Mouse (Mus musculus) layer of hippocampus, postnatal 36 days (tissue): ENCODE results near the gene A630076J17Rik. TPM values are rescaled to one million over a fixed set of nuclear protein-coding genes. Genes with fewer than 3 reads are reported as not detected.

Experiments
- DNase-seq, 2 experiments: peaks; one replicate each; pipeline ENCODE4 v3.0.0; 2022
- total RNA-seq, 2 experiments: library from RNA; stranded (reverse); gene quantifications; 2 replicates each; pipeline ENCODE4 v1.2.3; 2021

A630076J17Rik gene
- total RNA-seq, 2 experiments from 2014 or later = not detected

DNA sequence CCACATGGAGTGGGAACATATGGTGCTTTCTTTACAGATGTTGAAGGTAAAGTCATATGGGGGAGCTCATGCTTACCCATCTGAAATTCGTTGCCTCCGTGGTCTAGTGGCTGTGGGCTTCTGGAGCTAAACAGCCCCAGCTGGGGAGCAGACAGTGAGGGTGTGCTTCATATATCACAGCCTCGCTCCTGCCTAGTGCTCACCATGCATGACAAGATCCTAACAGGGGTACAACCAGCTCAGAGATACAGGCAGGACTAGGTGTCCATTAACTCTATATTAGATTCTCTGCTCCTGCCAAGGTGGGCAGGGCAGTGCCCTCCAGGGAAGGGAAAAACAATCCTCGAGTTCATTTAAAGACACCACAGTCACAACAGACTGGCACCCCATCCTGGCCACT, 788 bp downstream of the A630076J17Rik start:
- no peak for DNase-seq

DNA sequence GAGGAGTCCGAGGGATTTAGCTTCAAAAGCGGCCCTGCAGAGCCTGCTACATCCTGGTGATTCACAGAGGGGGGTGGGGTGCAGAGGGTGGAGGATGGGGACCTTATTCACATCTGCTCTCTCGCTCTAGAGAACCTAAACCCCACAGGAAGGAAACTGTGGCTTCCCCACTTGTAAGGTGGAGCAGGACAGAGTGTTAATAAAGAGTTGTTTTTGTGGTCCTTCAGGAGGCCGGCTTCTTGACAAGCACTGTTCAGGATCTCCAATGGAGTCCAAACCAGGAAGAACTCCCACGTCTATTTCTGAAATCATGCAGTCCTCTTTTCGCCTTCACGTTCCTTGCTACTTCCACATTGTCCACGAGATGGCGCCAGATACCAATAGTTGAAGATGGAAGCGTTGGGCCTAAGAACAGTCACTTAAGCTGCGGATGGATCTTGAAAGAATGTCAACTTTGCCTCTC, 3.0 kb downstream of the A630076J17Rik start:
- DNase-seq = peak; percentile 83 to 84

DNA sequence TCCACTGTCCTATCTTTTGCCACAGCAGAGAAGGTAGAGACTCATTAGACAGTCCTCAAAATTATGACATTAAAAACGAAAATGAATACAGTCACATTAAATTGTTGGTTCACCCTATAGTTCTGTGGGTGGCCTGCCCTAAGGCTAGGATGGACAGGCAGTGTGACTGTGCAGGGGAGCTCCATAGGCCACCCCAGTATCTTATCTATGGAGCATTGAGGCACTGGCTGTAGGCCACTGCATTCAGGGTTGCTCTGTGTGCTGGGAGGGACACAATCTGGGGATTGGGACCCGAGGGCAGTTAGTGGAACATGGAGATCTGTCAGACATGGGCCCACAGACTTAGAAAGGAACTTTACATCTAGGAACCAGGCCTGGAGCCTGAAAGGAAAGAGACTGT, 3.5 kb downstream of the A630076J17Rik start:
- DNase-seq = no peak

DNA sequence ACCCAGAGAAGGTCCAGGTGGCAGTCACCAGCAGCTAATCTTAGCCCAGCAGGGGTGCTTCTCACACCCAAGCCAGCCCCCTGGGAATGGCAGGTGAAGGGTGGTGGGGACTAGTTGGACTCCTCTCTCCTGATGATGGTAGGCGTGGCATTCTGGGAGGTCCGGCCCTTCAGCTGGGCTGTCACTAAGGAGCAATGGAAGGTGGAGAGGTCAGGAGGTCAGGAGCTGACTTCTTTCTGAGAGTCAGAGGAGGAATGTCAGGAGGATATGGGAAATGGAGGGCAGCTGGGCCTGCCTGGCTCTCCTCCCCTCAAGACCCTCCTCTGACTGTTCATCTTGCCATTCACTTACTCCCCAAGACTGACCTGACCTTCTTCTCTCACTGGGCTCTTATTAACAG, 7.6 kb downstream of the A630076J17Rik start:
- no peak for DNase-seq

DNA sequence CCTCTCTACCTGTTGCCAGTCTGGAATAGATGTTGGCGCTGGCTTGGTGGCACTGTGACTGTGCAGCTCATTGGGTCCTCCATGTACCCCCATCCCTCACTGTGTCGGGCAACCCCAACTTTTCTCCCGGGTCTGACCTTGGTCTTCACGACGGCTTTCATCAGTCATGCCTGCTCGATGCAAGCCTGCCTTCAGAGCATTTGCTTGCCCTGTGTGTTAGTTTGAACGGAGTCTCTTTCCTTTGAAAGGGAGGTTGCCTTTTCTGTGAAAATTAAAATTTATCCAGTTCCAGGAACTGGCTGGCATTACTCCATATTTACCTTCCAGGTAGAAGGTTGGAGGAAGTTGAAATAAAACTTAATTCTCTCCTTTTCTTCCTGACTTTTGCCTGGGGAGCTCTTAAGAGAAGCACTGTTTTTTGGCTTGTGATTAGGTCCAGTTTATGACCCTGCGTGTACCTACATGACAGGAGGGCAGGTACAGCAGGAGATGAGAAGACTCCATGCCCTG, 8.1 kb downstream of the A630076J17Rik start:
- no peak for DNase-seq

DNA sequence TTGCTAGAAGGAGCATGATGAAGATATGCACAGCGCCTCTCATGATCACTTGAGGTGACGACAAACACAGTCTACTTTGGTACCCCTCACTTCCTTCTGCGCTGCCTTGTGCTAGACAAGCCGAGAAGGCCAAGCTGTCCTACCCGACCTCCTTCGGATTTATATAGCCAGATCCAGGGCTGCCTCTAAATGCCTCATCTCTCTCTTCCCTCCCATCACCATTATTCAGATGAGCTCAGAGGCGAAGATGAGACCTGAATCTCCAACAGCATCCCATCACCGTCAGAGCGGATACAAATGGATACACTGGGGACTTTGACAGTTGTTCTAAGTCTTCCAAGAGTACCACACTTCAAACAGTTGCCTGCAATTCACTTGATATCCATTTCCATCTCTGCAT, 9.2 kb downstream of the A630076J17Rik start, which contains the start of gene Prok1:
Gene Prok1 (minus strand): TSS at position 101 of the 400 bp plus-strand sequence.
- no peak for DNase-seq

DNA sequence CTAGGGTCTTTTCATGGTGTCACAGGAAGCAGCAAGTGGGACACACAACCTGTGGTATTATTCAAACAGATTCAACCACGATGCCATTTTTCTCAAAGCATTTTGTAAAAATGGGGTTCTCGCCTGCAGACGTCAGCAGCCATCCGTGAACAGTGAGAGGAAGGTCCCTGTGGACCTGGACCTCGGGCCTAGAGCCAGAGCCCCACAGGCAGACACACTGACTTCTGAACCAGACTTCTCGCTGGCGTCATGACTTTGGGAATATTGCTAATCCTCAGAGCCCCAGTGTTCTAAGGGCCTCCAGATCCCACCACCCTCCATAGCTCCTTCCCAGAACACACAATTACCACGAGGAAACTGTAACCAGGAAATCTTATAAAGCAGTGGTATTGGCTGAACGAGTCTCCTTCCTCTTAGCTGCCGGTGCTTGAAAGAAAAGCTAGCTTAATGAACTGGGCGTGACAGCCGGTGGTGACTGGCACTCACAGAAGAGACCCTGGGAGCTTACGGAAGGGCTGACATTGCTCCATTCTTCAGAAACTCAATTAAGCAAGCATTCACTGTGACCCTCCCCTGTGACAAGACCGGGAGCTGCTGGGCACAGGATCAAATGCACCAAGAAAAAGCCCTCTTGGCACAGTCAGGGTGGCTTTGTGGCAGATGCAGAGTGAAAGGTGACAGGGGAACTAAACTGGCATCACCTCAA, 11.1 kb downstream of the A630076J17Rik start:
- DNase-seq = no peak

DNA sequence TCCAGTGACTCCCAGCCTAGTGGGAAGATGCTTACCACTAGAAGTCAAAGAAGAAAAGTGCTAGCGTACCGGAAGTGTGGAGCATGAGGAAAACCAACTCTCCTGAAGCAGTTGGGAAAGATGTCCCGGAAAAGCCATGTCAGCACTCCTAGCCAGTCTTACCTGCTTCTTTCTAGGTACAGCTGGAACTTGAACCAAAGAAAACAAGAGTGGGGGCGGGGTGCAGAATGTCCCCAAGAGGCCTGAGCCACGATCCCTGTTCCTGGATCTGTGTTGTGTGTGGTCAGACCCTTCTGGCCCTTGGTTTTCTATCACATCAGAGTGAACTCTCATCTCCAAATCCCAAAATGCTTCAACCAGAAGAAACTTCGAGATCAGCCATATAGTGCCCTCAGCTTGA, 16.5 kb downstream of the A630076J17Rik start:
- DNase-seq = no peak

DNA sequence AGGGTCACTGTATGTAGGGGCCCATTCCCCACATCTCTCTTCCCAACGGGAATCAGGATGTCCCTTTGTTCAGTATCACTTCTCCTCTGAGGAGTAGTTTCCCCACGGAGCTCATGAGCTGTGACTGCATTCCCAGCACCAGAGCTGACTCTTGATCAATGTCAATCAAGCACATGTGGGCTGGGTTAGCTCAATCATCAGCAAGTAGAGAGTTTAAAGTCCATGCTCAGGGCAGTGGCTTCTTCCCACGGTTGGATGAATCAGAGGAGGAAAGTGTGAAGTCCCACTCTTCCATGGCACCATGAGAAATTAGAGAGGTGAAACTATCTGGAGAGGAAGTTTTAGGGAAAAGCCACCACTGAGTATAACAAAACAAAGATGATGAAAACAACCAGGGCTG, 18.6 kb downstream of the A630076J17Rik start:
- no peak for DNase-seq

DNA sequence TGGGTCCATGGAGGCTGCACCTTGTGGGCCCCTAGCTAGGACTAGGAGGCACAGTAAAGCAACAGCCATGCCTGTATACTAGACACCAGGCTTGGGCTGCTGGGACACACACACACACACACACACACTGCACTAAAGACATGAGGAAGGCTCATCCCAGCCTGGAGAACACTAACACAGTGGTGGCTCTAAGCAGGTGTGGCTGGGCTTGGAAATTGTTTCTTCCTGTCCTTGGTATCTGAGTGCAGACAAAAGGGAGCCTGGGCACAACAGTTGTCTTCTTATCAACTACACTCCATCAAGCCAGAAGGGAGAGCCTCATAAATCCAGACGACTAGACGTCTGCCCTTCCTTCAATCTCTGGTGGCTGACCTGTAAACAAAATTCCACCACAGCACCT, 19.9 kb downstream of the A630076J17Rik start:
- DNase-seq = no peak

DNA sequence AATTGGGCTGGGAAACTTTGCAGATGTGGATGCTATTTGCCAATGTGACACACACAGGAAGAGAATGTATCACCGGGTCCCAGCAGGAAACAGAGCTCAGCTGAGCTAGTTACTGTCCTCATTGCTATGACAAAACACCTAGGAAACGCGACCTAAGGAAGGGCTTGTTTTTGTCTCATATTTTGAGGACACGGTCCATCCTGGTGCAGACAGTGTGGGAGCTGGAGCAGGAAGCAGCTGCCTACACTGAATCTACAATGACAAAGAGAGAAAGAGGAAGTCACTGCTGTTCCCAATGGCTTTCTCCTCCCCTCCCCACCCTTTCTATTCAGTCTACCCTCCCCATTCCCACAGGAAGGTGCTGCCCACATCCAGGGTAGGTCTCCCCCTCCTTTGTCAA, 21.6 kb downstream of the A630076J17Rik start:
- no peak for DNase-seq

DNA sequence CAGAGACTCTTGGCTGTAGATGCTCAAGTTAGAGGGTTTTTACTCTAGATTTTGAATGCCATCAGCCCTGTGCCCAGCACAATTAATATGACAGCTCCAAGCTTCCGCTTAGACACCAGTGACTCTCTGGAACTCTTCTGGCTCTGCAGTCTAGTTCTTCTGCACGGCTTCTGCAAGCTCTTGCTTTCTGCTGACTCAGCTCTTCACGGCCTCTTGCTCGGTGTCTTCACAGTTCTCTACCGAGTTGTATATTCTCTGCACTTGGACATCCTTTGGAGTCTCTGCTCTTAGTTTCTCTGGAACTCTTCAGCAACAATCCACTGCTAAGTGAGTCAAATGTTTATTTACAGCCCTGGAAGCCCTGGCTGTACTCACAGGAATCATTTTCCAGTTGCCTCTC, 23.5 kb downstream of the A630076J17Rik start:
- DNase-seq = no peak

DNA sequence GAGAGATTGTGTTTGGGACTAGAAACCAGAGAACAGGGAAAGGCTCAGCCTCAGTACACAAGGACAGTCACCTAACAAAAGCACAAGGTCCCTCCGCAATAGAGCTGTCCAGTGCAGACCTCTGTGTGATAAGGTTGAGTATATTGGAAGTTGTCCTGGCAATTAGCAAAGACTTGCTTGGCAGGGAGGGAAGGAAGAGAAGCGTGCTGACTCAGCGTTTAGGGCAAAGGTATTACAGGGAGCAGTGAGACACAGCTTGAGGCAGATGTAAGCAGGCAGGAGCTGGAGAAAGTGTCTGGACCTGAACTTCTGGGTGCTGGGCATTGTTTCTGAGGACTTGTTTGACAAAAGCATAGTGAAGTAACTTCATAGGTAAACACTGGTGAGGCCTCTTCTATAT, 25.6 kb downstream of the A630076J17Rik start:
- no peak for DNase-seq

DNA sequence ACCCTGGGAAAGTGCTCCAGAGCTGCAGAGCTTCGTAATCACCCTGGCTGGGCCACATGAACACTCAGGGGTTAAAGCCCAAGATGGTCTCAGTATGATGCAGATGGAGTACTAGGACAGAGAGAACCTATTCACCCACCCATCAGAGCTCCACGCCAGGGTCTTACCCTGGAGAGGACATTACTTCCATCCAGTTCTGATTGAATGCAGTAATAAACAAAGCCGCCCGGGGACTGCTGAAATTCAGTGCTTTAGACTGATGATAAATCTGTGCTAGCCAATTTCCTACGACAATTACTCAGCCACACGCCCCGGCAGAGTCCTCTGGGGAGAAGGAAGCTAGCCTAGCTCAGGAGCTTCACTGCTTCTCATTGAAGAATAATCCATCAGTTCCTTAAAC, 26.3 kb downstream of the A630076J17Rik start:
- no peak for DNase-seq

DNA sequence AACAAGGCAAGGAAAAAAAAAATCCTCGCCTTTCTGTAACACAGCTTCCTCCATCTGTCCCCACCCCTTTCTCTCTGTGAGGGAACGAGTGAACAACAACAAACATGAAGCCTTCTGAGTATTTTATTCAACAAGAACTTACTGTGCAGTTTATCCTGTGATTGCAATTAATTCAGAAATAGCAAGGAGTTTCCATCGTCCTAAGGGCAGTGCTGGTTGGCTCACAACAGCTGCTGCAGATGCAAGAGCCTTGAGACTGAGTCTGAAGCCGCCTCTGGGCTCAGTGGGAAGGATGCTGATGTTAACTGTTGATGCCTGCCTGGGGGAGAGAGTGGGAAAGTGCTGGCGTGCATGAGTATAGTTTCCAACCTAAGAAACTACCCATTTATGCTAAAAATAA, 27.5 kb downstream of the A630076J17Rik start:
- no peak for DNase-seq

DNA sequence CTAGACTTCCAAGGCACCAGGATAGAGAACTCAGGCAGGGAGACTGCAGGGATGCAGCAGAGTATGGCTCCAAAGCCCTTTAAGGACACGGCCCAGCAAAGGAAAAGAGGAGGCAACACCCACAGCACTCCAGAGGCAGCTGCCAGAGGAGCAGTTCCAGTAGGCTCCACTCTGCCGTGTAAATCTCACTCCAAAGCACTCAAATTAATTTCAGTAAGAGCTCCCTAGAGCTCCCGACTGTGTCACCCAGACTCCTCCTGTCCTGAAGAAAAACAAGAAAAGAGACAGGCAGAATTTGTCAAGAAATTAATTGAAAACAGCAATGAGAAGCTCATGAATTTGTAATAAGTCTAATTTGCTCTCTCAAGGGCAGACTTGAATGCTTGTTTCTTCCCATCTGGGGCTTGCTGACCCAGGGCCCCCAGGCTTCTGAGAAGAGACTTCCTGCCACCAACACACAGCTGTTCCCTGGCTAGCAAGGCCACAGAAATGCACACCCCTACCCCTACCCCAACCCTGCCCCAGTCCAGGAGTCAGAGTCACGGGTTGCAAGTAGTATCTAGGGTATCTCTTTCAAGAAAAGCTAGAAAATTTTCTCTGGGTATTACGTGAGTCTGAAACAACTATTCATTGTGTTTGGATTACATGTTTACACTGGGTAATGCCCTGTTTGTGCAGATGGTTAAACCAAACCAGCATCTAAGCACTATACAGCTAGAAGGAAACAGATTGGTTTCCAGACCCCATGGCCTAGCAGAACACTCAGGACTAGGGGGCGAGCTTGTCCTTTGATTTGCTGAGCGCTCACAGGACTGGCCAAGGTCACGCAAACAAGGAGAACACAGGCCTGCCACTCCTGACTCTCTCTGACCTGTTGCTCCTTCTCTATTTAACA, 30.8 kb downstream of the A630076J17Rik start:
- DNase-seq = peak in 1 of 2 experiments; percentile 30

DNA sequence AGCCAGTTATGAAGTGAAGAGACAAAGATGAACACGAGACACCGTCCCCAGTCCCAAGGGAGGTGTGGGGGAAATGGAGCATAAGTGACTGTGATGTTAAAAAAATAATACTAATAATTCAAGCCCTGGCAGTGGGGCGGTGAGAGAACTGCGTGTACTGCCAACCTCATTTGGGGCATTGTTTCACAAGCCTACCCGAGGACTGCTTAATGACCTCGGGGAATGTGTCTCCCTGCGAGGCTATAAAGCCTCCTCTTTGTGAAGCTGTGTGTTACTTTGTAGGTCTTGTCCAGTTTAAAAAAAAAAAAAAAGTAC, 31.4 kb downstream of the A630076J17Rik start:
- peak in 1 of 2 experiments; percentile 13 for DNase-seq

DNA sequence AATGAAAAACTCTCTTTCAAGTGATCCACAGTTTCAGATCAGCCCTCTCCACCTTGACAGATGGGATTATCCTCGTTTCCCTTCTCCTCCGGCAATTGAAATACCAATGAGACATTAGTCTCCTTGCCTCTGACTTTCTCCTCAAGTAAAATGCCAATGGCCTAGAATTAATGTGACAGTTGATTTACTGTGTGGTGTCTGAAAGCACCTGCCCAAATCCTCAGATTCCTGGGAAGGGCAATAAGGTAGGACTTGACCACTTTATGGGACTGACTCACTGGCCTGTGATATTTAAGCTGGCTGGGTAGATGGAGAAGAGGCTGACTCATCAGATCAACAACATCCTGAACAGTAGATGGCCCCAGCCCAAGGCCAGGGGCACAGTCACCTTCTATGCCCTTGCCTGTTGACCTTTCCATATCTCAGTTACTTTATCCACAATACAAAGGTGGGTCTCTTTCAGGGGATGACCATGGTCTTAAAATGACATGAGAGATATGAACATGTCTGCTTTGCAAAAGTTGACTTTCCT, 36.5 kb downstream of the A630076J17Rik start:
- no peak for DNase-seq

DNA sequence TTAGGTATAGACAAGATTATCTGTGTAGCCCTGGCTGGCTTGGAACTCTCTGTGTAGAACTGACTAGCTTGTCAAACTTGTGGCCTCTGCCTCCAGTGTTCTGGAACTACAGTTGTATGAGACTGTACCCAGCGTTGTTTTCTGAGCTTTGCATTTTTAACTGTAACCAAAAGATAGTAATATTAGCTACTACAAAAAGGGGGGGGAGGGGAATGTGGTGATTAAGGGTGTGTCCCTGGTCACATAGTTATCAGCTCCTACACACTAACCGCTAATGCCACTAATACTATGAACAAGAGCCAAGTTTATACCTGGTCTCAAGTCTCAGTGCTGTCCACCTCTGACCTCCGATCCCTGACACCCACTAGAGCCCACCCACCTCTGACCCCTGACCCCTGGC, 42.0 kb downstream of the A630076J17Rik start:
- DNase-seq = no peak

DNA sequence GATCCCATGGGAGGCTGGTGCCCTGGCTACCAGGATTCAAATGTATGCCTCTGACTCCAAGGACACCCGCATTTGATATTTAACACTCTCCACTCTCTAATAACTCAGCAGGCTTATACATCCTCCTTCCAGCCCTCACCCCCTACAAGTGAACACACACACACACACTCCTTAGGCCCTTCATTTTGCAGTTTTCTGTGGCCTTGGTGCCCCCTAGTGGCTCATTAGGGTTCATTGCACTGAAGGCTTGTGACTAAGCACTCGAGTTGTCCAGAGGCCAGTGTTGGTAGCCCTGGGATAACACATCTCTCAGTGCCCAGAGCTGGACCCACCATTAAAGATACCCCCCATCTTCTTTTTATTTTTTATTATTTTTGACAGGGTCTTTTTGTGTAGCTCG, 43.4 kb downstream of the A630076J17Rik start:
- peak; percentile 64 to 65 for DNase-seq

DNA sequence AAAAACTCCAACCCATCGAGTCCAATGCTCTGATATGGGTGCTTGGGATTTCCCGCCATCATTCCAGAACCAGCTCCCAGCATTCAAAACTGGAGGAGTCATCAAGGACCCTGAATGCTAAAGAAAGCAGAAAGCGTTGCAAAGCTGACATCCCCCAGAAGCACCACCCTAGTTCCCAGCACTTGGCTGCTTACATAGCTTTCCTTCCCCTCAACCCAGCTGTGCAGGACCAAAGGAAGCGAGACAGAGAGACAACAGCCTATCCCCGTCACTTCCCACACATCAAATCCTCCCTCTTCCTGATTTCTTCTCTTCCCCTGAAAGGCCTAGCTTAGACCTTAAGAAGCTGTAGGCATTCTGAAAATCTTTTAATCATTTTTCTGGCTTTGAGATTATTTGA, 44.9 kb downstream of the A630076J17Rik start:
- DNase-seq = no peak

DNA sequence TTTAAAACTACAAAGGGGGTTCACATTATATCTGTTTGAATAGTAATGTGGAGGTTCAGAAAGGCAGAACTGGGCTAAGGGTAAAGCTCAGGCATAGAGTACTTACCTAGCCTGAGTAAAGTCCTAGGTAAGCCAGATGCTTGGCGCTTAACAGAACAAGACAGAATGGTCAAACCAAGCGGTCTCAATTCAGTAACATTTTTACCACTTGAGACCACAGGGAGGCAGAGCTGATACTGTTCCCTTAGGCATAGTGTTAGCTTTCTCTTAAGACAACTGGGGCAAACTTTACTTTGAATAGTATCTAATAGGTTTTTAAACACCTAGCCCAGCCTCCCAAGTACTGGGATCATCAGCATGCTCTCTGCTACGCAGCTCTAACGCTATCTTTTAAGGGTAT, 45.6 kb downstream of the A630076J17Rik start:
- DNase-seq = no peak

DNA sequence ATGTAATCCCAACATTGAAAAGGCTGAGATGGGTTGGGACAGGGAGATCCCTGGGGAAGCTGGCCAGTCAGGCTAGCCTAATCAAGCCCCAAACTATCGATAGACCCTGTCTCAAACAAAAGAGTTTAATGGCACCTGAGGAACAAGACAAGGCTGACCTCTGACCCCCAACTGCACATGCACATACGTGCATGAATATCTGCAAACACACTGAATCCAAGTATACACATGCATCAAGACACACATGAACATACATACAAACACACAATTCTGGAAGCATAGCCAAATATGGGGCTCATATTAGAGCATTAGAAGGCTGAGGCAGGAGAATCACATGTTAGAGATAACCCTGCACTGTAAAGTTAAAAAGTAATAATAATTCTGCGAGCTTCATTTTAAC, 46.2 kb downstream of the A630076J17Rik start:
- DNase-seq = no peak
